Mouse (Mus musculus) lung, embryonic 14.5 days (tissue): ENCODE measurements around the gene Fam210b. TPM values are rescaled to one million over a fixed set of nuclear protein-coding genes. Genes with fewer than 3 reads are reported as not detected.
A peak's percentile ranks its signal among the peaks of the same experiment; 100 is the strongest.

Experiments used
- ATAC-seq: fragments of 200-750 bp; cut with Nextera tagmentation; 2 replicates; pipeline ENCODE4 v1.8.0; 2017; ENCODE audit warnings: mild to moderate bottlenecking, moderate TSS enrichment, moderate library complexity; ENCODE audit not compliant: insufficient read depth
- DNase-seq: peaks from one replicate; pipeline ENCODE4 v3.0.0-alpha.2; 2015
- H3K27ac ChIP-seq: fragments of 300-500 bp; sonication (generic); 2 replicates; pipeline ENCODE4 v1.5.1; 2014; ENCODE audit warnings: low read depth, mild to moderate bottlenecking, moderate library complexity
- H3K27me3 ChIP-seq: fragments of 300-500 bp; sonication (generic); 2 replicates; pipeline ENCODE4 v1.6.1; 2014; ENCODE audit warnings: low read length, control low read depth; ENCODE audit not compliant: insufficient read depth
- H3K36me3 ChIP-seq: fragments of 300-500 bp; sonication (generic); 2 replicates; pipeline ENCODE4 v1.6.1; 2014; ENCODE audit warnings: control low read depth; ENCODE audit not compliant: insufficient read depth
- H3K4me1 ChIP-seq: fragments of 300-500 bp; sonication (generic); 2 replicates; pipeline ENCODE4 v1.6.1; 2014; ENCODE audit warnings: antibody characterized with exemption, control low read depth; ENCODE audit not compliant: insufficient read depth
- H3K4me2 ChIP-seq: fragments of 300-500 bp; sonication (generic); 2 replicates; pipeline ENCODE4 v1.6.1; 2014; ENCODE audit warnings: mild to moderate bottlenecking
- H3K4me3 ChIP-seq: fragments of 300-500 bp; sonication (generic); 2 replicates; pipeline ENCODE4 v1.5.1; 2014; ENCODE audit warnings: low read depth, low read length
- H3K9ac ChIP-seq: fragments of 300-500 bp; sonication (generic); 2 replicates; pipeline ENCODE4 v1.6.1; 2014
- H3K9me3 ChIP-seq: fragments of 300-500 bp; sonication (generic); 2 replicates; pipeline ENCODE4 v1.6.1; 2016; ENCODE audit warnings: low read depth, low read length, control low read depth
- CTCF ChIP-seq: IDR thresholded peaks from 2 replicates; pipeline ENCODE4 v1.5.1; 2016; ENCODE audit warnings: antibody characterized with exemption, low read depth
- WGBS: fragments of 180-500 bp; shearing (Covaris S2); extraction: QIAGEN DNeasy Blood & Tissue Kit; methylation state at CpG from one replicate; pipeline ENCODE4 v1.1.7; 2014; 5-methylcytosine and 5-hydroxymethylcytosine counted together
- polyA plus RNA-seq: library from polyadenylated mRNA; unstranded; fragments of >200 nt; fragmentation: Nextera tagmentation; extraction: Ambion mirVana; gene quantifications from 2 replicates; pipeline ENCODE4 v1.2.1, GENCODE M21; 2014

The Fam210b gene
- polyA plus RNA-seq, 1 experiment from 2014 or later = 31.0 TPM

- Histone ChIP-seq H3K4me3 (no peak overlapping the region), H3K36me3 (no peaks in the 10 kb centered on the region), H3K4me2 (no peak overlapping the region), H3K27me3 (no peaks in the 10 kb centered on the region), H3K9me3 (no peaks in the 10 kb centered on the region), H3K27ac (no peak overlapping the region), H3K9ac (no peak overlapping the region), H3K4me1 (peaks cover 5% of the 10 kb centered on the region)
- no peak for ATAC-seq
- no peak for TF ChIP-seq CTCF
- 47% methylated on average over 5 of the region's 5 CpGs for WGBS
- no peak for DNase-seq
These were observed 3.8 kb upstream of the Fam210b start for GRCm38 (mm10) chr2:172341606-172342005.

- DNase-seq (peak; percentile 70), ATAC-seq (no peak)
- no peak overlapping the region for H3K4me3 ChIP-seq
- H3K27ac ChIP-seq = no peak overlapping the region
- no peaks in the 10 kb centered on the region for H3K27me3 ChIP-seq
- no peak overlapping the region for H3K4me2 ChIP-seq
- WGBS = 87% methylated on average over 7 of the region's 7 CpGs
- H3K4me1 ChIP-seq = peaks cover 15% of the 10 kb centered on the region
- no peaks in the 10 kb centered on the region for H3K36me3 ChIP-seq
- no peak overlapping the region for H3K9ac ChIP-seq
- TF ChIP-seq CTCF = no peak
- no peaks in the 10 kb centered on the region for H3K9me3 ChIP-seq
These were observed 1.6 kb upstream of the Fam210b start for GRCm38 (mm10) chr2:172343751-172344150.

DNA sequence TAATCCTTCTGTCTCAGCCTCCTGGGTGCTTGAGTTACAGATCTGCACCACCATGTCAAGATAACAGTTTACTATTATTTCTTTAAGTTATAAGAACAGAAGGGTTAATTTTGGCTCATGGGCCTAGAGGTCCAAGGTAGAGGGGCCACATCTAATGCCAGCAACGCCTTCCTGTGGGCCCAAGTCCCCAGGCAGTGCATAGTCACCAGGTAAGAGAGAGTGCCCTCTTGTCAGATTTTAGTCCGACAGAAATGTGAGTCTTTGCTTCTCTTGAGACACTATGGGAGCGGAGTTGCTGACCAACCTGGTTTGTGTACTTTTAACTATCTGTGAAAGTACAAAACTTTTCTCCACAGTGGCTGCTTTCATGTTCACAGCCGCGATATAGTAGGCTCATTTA, 696 bp upstream of the Fam210b start:
- TF ChIP-seq CTCF = no peak

GRCm38 (mm10) chr2:172346034-172346929, 917 bp downstream of the Fam210b start:
- Histone ChIP-seq H3K9me3 (no peaks in the 10 kb centered on the region), H3K4me1 (peaks cover 23% of the 10 kb centered on the region), H3K9ac (peak overlapping the region; percentile 75), H3K36me3 (no peaks in the 10 kb centered on the region), H3K27me3 (no peaks in the 10 kb centered on the region), H3K4me3 (peak overlapping the region; percentile 74), H3K27ac (peak overlapping the region; percentile 70), H3K4me2 (peak overlapping the region; percentile 97)
- 4% methylated on average over 31 of the region's 31 CpGs for WGBS
- TF ChIP-seq CTCF = no peak
- ATAC-seq (peak; percentile 1; the same call in 1 of the 2 replicates), DNase-seq (peak; percentile 57)

More for the DNA sequence above, 696 bp upstream of the Fam210b start:
- Histone ChIP-seq H3K4me2 (peak overlapping the region; percentile 97), H3K27ac (peak overlapping the region; percentile 81), H3K4me1 (peaks cover 22% of the 10 kb centered on the region), H3K36me3 (no peaks in the 10 kb centered on the region), H3K4me3 (peak overlapping the region; percentile 16; the same call in 1 of the 2 replicates), H3K9ac (peak overlapping the region; percentile 32), H3K27me3 (no peaks in the 10 kb centered on the region), H3K9me3 (no peaks in the 10 kb centered on the region)
- 28% methylated on average over 5 of the region's 5 CpGs for WGBS
- no peak for ATAC-seq
- no peak for DNase-seq

GRCm38 (mm10) chr2:172346933-172347611, 1.7 kb downstream of the Fam210b start:
- no peak for ATAC-seq
- peak overlapping the region; percentile 97 for H3K4me2 ChIP-seq

GRCm38 (mm10) chr2:172348297-172348950, 3.1 kb downstream of the Fam210b start:
- Histone ChIP-seq H3K9me3 (no peaks in the 10 kb centered on the region), H3K27me3 (no peaks in the 10 kb centered on the region), H3K4me2 (peak overlapping the region; percentile 97), H3K36me3 (peaks cover 6% of the 10 kb centered on the region; the same call in 1 of the 2 replicates), H3K27ac (peak overlapping the region; percentile 87), H3K4me1 (peaks cover 23% of the 10 kb centered on the region), H3K4me3 (peak overlapping the region; percentile 74; the same call in 1 of the 2 replicates), H3K9ac (0 out of 2 replicates have a peak overlapping the region, but pooled peaks have one; percentile 28)
- WGBS = 22% methylated on average over 3 of the region's 3 CpGs
- DNase-seq (peak; percentile 90), ATAC-seq (peak; percentile 13)
- no peak for TF ChIP-seq CTCF

More at GRCm38 (mm10) chr2:172346933-172347611, 1.7 kb downstream of the Fam210b start:
- Histone ChIP-seq H3K27ac (peak overlapping the region; percentile 24; the same call in 1 of the 2 replicates), H3K4me3 (peak overlapping the region; percentile 74), H3K4me1 (peaks cover 23% of the 10 kb centered on the region), H3K27me3 (no peaks in the 10 kb centered on the region), H3K36me3 (no peaks in the 10 kb centered on the region), H3K9me3 (no peaks in the 10 kb centered on the region), H3K9ac (peak overlapping the region; percentile 75; the same call in 1 of the 2 replicates)
- WGBS = 41% methylated on average over 8 of the region's 8 CpGs
- peak; percentile 33 for DNase-seq
- TF ChIP-seq CTCF = no peak
